21 mouse cellular contexts compared by ENCODE assay signal in the genomic region with DNA sequence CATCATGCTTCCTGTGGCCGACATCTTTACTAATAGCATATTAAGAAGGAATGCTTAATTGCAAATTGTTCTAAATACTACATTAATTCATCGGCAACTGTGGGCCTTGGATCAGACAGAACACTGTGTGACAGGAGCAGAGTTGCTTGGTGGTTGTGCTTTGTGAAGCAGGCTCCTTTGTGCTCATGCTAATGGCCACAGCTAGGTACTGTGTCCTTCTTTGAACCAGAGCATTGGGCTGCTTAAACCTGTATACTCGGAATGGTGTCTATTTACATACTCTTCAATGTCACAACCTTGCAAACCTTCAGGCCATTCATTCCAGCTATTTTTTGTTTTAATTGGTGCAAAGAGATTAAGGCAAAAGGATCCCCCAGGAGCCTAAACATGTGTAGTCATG.
DNase-seq lines count a peak whose midpoint lies in the region; ATAC-seq and TF ChIP-seq lines count a peak whose summit lies in the region.
"Had no signal": no experiment of that assay in that cellular context is flagged by ENCODE, and none has a peak within 500 bp of the region (broad histone marks: within the 10 kb centered on the region; RNA-seq: fewer than 3 reads in every experiment).

No protein-coding gene starts in this region.

- no peaks in the 10 kb centered on the region for H3K36me3 ChIP-seq in forebrain, embryonic 13.5 days (ENCODE audit: poor library complexity, severe bottlenecking)
- H3K36me3 ChIP-seq in forebrain, embryonic 10.5 days (replicated peaks), result no peaks in the 10 kb centered on the region
- no peaks in the 10 kb centered on the region for H3K36me3 ChIP-seq in forebrain, embryonic 16.5 days (ENCODE audit: control insufficient read depth, insufficient read depth)
- H3K36me3 ChIP-seq: embryonic facial prominence, embryonic 12.5 days; heart, embryonic 10.5 days; limb, embryonic 13.5 days; liver, embryonic 12.5 days had no signal

- peak; percentile 46 for ATAC-seq in forebrain, embryonic 13.5 days
- ATAC-seq in forebrain, embryonic 16.5 days, result peak; percentile 42; the same call in 1 of the 2 replicates
- ATAC-seq: liver, embryonic 12.5 days had no signal

- no peak for TF ChIP-seq CTCF in left cerebral cortex, adult 2 months (IDR thresholded peaks at IDR 0.05)

- peak overlapping the region; percentile 54 for H3K27ac ChIP-seq in forebrain, embryonic 13.5 days
- H3K27ac ChIP-seq in forebrain, embryonic 10.5 days, result no peak overlapping the region
- peak overlapping the region; percentile 40; the same call in 1 of the 2 replicates for H3K27ac ChIP-seq in left cerebral cortex, adult 2 months
- peak overlapping the region; percentile 60 for H3K27ac ChIP-seq in forebrain, embryonic 16.5 days (ENCODE audit: low read length)
- H3K27ac ChIP-seq: embryonic facial prominence, embryonic 12.5 days; gastrocnemius, adult 2 months; heart, embryonic 10.5 days; limb, embryonic 13.5 days; liver, embryonic 12.5 days; stomach, postnatal 0 days had no signal

- intact Hi-C loops in left cerebral cortex, adult 2 months (cut with DNase I), result loop anchor here (5.0 kb wide), 1 partner anchor 115 kb away; the partner anchor contains the start of gene Hivep2

- H3K9ac ChIP-seq in forebrain, embryonic 13.5 days, result no peak overlapping the region
- no peak overlapping the region for H3K9ac ChIP-seq in forebrain, embryonic 16.5 days (replicated peaks; ENCODE audit: low read depth, low read length)
- H3K9ac ChIP-seq: embryonic facial prominence, embryonic 12.5 days; limb, embryonic 13.5 days; liver, embryonic 12.5 days had no signal

- WGBS in forebrain, embryonic 13.5 days, result 24% methylated on average over 3 of the region's 3 CpGs
- 78% methylated on average over 3 of the region's 3 CpGs for WGBS in forebrain, embryonic 10.5 days
- 24% methylated on average over 3 of the region's 3 CpGs for WGBS in forebrain, embryonic 16.5 days

- no peak overlapping the region for H3K4me3 ChIP-seq in forebrain, embryonic 13.5 days
- H3K4me3 ChIP-seq in forebrain, embryonic 10.5 days, result no peak overlapping the region
- H3K4me3 ChIP-seq in left cerebral cortex, adult 2 months, result no peak overlapping the region
- no peak overlapping the region for H3K4me3 ChIP-seq in forebrain, embryonic 16.5 days (replicated peaks; ENCODE audit: low read length)
- H3K4me3 ChIP-seq: embryonic facial prominence, embryonic 12.5 days; gastrocnemius, adult 2 months; heart, embryonic 10.5 days; limb, embryonic 13.5 days; liver, embryonic 12.5 days had no signal

- DNase-seq in forebrain, embryonic 10.5 days (ENCODE audit: extremely low spot score, low spot score), result no peak
- no peak for DNase-seq in left cerebral cortex, adult 2 months (ENCODE audit: extremely low spot score in 1 of 2, low spot score in 2 of 2)
- no peak for DNase-seq in left cerebral cortex, adult 18-20 months (ENCODE audit: low spot score in 2 of 2)
- peak; percentile 47 for DNase-seq in ES-CJ7 (ENCODE audit: low read depth, low spot score)
- no peak for DNase-seq in frontal cortex, postnatal 25 days (ENCODE audit: low spot score in 2 of 2)
- DNase-seq: adrenal gland, adult 2 months; gastrocnemius, adult 2 months; kidney, adult 8-10 months; kidney, postnatal 10 days; layer of hippocampus, postnatal 36 days; lung, adult 18-20 months; lung, postnatal 10 days; thymus, adult 2 months; thymus, postnatal 4 days had no signal

- no peak overlapping the region for H3K4me2 ChIP-seq in forebrain, embryonic 13.5 days
- H3K4me2 ChIP-seq in forebrain, embryonic 16.5 days (ENCODE audit: low read length), result no peak overlapping the region
- H3K4me2 ChIP-seq: embryonic facial prominence, embryonic 12.5 days; limb, embryonic 13.5 days; liver, embryonic 12.5 days had no signal

- no peaks in the 10 kb centered on the region for H3K27me3 ChIP-seq in forebrain, embryonic 13.5 days
- H3K27me3 ChIP-seq in forebrain, embryonic 10.5 days (ENCODE audit: poor library complexity, severe bottlenecking), result no peaks in the 10 kb centered on the region
- no peaks in the 10 kb centered on the region for H3K27me3 ChIP-seq in forebrain, embryonic 16.5 days (replicated peaks; ENCODE audit: control insufficient read depth, insufficient read depth, low read length)
- H3K27me3 ChIP-seq: embryonic facial prominence, embryonic 12.5 days; limb, embryonic 13.5 days; liver, embryonic 12.5 days had no signal

- peaks cover 13% of the 10 kb centered on the region; the same call in 1 of the 2 replicates for H3K4me1 ChIP-seq in forebrain, embryonic 13.5 days
- peaks cover 4% of the 10 kb centered on the region; the same call in 1 of the 2 replicates for H3K4me1 ChIP-seq in forebrain, embryonic 10.5 days
- H3K4me1 ChIP-seq in forebrain, embryonic 16.5 days (replicated peaks; ENCODE audit: control insufficient read depth, insufficient read depth, low read length), result peaks cover 22% of the 10 kb centered on the region
- H3K4me1 ChIP-seq: embryonic facial prominence, embryonic 12.5 days; liver, embryonic 12.5 days had no signal

- H3K9me3 ChIP-seq in forebrain, embryonic 13.5 days (replicated peaks), result no peaks in the 10 kb centered on the region
- no peaks in the 10 kb centered on the region for H3K9me3 ChIP-seq in forebrain, embryonic 10.5 days
- H3K9me3 ChIP-seq in forebrain, embryonic 16.5 days (ENCODE audit: control insufficient read depth, low read length), result no peaks in the 10 kb centered on the region
- H3K9me3 ChIP-seq: embryonic facial prominence, embryonic 12.5 days; heart, embryonic 10.5 days; limb, embryonic 13.5 days; liver, embryonic 12.5 days had no signal
